Mouse (Mus musculus) c-Kit-negative CD71-positive TER-119-positive erythroid progenitor cells, embryonic 14.5 days (primary cell): ENCODE results near the gene Cadm2.

ENCODE experiments used
- DNase-seq: peaks from one replicate; pipeline ENCODE4 v3.0.0-alpha.2; 2013; ENCODE audit warnings: low read depth, low spot score

Cadm2 gene

DNA sequence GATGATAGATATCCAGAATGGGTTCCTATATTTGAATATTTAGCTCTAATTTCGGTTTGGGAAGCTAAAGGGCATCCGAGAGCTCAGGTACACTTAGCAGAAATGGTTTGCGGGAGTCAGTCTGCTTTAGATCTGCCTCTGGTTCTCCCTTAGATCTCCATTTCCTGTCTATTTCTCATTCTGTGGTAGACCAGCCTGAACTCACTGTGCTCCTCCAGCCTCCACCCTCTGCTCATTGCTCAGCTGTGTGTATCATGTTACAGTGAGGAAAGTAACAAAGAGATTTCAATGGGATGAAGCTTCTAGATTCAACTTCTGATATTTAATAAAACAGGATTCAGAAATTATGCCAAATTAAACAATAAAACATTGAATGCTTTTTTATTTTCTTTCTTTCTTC lies 661.6 kb downstream of the Cadm2 start:
- no peak for DNase-seq

DNA sequence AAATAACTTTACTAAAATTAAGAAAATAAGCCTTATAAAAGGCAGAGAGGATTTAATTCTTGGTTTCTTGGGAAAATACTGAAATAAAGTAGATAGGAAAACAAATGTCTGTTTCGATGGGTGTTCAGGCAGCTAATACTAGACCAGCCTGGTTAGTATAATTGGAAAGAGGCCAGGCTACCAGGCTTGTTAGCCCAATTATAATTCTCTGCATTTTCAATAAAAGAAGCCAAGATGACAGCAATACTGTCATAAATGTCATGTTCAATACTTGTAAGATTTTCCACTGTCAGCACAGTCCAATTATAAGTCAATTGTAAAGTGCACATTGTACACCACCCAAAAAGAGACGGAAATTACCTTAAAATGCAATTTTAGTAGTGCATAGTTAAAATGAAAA lies 664.8 kb downstream of the Cadm2 start:
- no peak for DNase-seq

DNA sequence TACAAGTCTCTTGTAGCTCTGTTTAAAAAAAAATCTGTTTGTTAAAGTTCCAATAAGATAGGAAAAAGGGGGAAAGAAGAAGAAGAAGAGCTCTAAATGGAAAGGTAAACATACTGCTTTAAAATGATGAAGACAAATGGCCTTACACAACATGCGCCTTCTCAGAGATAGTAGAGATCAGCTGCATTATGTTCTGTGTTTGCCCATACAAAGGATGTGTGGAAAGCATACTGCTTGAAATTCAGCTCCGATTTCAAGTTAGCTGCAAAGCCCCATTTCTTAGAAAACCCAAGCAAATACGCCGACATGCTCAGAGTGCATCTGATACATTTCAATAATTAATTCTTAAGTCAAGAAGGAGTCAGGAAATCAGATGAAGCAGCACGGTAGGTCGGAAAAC lies 684.4 kb downstream of the Cadm2 start:
- DNase-seq = no peak

DNA sequence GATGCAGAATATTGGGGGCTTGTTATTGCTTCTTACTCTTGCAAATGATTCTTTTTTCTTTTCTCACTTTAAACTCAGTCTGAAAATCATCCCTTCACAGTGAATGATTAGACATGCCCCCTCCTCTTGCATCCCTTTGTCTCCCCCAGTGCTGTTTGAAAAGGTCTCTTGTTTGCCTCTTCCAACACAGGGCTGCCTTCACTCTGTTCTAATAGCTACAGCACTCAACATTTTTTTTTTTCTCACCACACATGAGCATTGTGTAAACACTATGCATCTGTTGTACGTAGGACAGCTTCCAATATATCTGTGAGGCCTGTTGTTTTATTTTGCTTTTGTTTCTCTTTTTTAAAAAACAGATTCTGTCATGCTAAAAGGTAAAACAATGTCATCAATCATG lies 695.2 kb downstream of the Cadm2 start:
- DNase-seq = no peak

DNA sequence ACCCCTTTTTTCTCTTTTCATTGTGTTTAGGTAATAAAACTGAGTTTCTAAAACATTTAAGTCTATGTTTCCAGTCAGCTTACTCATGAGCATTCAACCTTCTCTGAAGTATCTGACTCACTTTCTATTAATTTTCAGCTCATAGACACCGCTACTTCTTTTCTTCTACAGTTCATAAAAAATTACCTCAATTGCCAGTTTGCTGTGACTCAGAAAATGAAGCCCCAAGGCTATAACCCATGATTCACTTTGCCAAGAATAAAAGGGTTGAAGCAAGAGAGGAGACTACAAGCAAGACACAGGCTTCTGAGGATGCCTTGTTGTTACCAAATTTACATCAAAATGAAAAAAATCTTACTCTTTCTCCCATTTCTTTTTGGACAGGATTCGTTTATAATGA lies 698.0 kb downstream of the Cadm2 start:
- DNase-seq = no peak

DNA sequence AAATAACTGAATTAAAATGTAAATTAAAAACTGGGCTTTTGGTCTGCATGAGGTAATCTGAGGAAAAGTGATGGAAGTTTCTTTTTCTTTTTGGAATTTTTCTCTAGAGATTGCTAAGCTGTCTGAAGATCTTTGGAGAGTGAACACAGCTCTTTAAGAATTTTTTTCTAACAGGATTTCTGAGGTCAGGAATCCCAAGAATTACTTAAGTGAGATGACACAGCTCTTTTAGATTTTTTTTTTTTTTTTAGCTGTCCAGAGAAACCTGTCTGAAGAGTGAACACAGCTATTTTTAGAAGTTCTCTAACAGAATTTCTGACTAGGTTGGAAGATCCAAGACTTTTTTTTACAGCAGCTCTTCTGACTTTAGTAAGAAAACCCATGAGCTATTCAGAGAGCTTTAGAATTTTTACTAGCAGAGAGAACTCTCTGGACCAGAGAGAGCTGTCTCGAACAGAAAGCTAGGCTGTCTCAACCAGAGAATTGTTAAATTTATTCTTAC lies 699.2 kb downstream of the Cadm2 start:
- no peak for DNase-seq

DNA sequence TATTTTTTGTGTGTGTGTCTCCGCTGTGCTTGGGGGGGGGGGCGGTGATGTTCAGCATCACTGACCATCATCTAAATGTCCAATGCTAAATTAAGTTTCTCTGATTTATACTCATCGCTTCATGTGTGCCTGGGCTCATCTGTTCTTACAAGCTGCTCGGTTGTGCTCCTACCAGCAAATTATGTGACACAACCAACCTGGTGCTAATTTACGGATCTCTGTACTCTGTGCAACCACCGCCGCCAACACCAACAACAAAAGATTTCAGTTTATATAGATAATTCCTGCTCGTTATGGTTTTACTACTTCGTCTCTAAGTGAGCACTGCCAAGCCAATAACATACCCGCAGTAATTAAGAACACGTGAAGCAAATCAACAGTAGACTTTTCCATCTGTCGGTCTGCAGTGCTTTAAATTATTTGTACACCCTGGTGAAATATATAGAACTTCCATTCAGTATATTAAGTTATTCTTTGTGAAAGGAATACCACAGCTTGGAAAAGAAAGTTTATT lies 700.8 kb downstream of the Cadm2 start:
- no peak for DNase-seq

DNA sequence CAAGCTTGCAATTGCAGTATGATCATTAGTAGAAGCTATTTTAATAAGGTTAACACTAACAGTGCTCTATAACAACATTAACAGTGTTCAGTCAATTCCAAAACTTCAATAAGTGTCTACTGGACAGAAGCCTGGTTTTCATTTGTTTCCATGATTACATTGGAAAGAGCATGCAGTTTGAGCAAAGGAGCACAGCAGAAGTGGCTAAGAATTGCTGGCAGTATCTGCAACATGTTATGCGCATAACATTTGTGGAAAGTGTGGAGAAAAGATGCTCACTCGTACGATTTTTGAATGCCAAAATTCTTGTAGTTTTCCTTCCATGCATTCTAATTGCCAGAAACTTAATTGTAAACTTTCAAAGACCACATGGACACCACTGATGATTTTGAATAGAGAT lies 718.9 kb downstream of the Cadm2 start:
- DNase-seq = no peak

DNA sequence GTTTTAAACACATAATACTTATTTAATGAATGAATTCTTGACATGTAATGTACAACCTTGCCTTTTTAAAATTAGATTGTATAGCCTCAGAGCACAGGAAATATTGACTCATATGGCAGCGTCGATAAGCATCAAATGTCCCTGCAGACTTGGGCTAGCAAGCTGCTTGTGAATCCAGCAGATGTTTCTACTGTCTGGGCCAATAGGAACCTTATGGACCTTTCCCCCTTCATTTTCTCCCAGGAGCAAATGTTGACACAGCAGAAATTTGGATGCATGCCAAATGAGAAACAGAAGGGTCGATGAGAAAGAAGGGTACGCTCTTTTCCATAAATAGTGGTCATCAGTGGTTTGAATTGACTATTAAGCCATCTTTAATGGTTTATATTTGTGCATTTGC lies 720.0 kb downstream of the Cadm2 start:
- no peak for DNase-seq

DNA sequence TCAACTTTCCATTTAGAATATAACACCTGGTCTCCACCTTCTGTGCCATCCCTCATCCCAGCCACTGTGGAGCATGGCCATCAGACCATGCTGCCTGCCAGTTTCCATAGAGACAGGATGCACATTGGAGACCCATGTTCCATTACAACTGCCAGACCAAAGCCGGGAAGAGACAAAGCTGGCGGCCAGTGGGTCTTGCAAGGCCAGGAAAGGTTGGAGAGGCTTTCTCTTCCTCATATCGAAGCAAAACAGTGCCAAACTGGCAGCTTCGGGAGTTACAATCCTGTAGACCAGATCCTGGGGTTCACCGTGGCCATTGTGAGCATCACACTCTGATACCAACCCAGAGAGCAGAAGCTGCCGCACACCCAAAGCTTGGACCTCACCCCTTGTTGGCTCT lies 728.3 kb downstream of the Cadm2 start:
- DNase-seq = no peak

DNA sequence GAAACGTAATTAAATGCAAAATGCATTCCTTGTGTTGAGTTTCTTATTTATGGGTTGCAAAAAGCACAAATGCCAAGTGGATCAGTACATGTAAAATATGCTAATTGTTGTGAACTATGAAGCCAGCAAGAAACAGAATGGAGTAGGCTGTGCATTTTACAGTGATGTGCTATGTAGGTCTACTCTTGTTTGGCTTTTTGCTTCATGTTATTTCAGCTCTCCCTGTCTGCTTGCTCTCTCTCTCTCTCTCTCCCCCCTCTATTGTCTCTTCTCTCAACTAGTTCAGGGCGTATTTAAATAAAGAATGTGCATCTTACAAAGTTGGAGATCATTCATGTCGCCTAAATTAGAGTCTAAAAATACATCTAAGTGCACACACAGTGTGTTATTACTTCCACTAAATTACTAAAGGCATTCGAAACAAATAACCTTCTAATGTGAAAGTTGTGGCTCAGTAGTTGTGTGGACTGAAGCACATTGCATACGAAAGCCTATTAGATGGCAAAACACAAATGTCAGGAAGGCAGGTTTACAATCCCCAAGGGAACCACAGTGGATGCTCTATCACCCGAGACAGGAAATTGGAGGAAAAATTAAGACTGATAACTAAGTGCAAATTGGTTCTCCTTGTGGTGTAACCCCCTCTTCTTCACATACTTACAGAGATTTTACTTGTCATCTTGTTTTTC lies 729.0 kb downstream of the Cadm2 start:
- no peak for DNase-seq

DNA sequence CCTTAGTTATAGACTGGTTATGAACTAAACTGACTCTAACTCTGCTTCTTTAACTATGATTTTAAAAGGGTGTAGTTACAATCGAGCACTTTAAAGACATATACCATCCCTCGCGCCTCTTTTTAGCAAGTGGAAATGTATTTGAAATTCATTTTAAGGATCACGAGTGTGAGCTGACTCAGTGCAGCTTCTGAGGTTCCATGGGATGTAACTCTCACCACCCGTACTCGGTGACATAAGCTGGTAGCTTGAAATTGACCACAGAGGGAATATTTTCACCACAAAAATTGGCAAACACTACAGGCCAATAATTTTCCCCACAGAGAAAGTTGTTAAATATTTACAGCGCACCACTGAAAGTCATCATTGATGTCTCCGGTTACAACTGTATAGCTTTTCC lies 730.8 kb downstream of the Cadm2 start:
- no peak for DNase-seq

DNA sequence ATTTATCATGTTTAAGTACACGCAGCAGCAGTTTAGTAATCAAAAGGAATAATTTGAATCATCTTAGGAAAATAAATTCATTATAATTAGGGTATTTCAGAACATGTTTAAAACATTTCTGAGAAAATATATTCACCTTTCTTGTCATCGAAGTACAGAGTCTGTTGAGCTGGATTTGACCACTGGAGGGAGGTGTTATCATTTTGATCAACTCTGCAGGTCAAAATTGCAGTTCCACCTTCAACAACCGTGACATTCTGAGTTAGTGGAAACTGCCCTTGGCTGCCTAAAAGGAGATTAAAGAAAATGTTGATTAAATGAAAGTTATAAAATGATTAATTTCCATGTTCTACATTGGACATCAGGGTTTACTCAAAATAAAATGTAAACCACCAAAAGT lies 738.1 kb downstream of the Cadm2 start:
- DNase-seq = no peak

DNA sequence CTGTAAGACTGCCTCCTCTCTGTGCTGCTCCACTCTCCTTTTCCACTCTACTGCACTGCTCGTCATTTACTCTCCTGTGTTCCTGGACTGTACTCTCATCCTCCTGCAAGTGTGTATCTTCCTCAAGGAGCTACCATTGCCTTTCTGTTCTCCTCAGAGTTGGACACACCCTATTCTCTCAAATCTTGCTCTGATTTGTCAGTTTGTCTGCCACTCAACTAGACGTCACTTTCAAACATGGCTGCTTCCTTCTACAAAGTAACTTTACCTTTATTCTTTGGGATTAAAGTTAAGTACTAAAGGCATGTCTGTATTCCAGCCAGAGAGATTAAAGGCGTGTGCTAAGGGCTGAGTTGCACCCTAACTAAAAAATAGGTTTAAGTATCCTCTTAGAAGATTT lies 749.5 kb downstream of the Cadm2 start:
- no peak for DNase-seq

DNA sequence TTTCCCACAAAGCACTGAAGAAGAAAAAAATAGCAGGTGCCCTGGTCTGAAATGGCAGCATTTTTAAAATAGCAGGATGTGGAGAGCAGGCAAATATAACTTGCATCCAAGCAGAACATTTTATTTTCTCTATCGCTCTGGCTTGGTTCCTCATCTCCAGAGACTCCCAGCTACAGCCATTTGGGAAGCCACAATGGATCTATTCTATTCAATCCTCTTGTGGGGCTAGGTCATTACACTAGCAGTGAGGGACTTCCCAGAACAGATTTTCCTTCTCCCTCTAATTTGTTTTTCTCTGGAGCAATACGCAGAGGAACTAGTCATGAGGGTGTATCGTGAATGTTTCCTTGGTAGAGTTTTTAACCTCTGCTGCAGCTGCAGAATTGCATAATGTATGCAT lies 769.7 kb downstream of the Cadm2 start:
- DNase-seq = no peak

DNA sequence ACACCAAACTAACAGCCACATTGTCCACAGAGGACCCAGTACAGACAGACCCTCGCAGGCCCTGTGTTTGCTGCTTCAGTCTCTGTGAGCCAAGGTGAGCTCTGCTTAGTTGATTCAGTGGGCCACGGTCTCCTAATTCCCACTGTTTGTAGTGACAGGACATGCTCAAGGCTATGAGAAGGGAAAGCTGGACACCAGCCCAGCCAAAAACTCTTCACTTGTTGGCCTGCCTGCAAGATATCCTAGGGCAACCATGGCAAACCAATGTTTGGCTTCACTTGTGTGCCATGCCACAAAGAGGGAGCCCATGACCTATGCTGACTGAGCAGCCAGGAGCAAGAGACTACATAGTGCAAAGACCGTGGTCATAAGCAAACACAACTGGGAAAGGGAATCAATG lies 795.8 kb downstream of the Cadm2 start:
- DNase-seq = no peak

DNA sequence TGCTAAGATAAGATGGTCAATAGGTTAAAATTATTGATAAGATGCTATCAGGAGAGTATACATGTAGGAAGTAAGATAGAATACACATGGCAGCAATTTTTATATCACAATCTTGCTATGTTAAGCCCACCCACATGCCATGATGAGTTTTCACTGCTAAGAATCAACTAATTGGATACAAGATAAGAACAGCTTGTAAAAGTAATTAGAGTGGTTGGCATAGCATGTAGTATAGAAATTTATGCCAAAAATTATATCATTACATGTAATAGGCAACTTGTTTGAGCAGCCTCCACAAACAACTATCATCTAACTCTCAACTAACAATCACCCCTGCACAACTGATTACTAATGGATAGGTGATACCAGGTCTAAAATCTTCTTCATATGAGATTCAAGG lies 809.2 kb downstream of the Cadm2 start:
- no peak for DNase-seq

DNA sequence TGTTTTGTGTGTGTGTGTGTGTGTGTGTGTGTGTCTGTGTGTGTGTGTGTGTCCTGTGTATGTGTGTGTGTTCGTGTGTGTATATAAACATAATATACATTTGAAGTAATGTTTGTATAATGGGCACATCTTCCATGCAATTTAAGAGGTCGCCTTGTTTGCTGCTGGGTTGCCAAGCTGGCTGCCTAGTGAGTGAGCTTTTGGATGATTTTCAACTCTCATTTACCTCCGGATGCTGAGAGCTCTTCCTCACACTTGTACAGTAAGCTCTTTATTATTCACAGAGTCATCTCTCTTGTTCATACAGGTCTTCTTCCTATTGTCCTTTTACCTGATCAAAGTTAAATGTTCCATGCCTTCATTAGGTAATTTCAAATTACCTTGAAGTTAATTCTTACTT lies 822.5 kb downstream of the Cadm2 start:
- no peak for DNase-seq

DNA sequence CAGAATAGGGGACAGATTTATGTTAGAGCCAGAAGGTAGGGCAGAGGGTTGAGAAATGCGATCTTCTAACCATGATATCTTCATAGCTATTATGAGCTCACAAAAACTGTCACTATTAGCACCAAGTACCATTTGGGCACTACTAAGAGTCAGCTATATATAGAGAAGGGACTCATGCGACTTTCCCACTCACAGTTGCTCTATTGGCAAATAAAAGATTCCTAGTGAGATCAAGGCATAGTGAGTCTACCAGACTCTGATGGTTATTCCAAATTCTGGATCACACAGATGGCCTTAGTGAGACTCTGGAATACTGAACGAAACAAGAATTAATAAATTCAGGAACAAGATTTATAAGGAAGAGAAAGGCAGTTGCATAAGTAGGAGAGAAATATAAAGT lies 827.6 kb downstream of the Cadm2 start:
- DNase-seq = no peak

DNA sequence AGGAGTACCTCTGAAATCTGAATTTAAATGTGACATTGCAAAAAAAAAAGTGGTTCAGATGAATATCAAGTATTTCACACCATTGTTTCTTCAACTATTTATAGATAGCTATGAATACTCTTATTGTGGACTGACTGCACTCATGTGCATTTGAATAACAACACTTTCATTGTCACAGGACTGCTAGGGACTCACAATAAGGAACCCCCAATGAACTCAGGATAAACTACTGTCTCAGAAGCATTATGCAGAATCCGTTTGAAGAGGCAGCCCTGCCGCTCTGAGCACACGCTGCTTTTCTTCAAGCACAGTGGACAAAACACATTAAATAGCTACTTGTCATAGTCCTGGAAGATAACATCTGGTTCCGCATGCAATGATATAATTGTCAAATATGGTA lies 848.8 kb downstream of the Cadm2 start:
- DNase-seq = no peak

DNA sequence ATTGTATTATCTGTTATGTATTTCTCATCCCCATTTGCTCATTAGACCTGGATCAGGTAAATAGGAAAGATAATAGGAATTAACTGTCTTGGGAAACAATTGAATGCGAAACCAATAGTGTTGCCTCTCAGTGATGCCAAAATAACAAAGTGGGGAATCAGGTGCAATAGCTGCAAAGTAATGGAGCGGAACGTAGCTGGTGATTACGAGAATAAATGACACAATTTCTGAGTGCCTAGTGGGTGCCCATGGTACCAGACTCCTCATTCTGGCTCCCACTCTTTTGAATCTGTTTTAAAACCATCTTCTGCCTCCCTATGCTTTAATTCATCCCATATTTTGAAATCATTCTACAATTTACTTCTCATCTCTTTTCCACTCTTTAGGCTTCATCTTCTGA lies 851.2 kb downstream of the Cadm2 start:
- DNase-seq = no peak

DNA sequence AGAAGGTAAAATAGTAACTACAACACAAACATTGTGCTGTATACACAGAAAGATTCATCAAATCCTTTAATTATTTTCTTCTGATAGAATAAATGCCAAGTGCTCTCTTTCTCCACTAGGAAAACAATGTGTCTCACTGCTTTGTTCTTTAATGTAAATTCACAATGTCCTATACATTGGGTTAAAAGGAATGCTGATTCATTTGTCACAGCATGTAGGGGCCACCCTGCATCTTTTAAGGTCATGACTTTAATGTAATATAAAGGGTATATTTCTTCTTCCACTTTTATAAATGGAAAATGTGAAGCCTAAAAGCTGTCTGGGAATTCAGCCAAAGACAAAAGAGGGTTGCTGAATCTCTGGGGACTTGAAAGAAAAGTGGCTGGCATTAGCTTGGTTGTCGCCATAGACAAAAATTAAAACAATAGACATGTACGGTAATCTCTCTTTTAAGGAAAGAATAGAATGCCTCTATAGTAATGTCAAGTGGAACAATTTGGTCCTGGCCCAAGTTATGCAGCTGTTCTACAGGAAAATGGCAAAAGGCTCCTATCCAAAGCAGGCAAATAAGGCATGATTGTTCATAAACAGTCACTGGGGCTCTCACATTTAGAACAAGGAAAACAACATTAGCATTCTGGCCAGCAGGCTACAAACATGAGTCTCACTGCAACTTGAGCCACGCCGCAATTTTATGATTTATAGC lies 851.9 kb downstream of the Cadm2 start:
- DNase-seq = no peak
